Mouse (Mus musculus): Measurements from ENCODE around the gene Kcnk18. TPM values are rescaled to one million over a fixed set of nuclear protein-coding genes. Genes with fewer than 3 reads are reported as not detected.

Gene Kcnk18
- polyA plus RNA-seq, 1 experiment from 2014 or later = not detected

- Histone ChIP-seq H3K9ac (ENCODE audit: low read length) (no peak overlapping the region), H3K4me2 (ENCODE audit: low read depth, severe bottlenecking) (no peak overlapping the region), H3K4me3 (ENCODE audit: low read depth, low read length) (no peak overlapping the region), H3K4me1 (ENCODE audit: control insufficient read depth, insufficient read depth, low read length) (no peaks in the 10 kb centered on the region), H3K36me3 (ENCODE audit: control insufficient read depth, insufficient read depth, low read length) (no peaks in the 10 kb centered on the region), H3K9me3 (ENCODE audit: control insufficient read depth, low read length) (no peaks in the 10 kb centered on the region), H3K27ac (replicated peaks; ENCODE audit: low read depth, low read length) (no peak overlapping the region; the same call in 1 of the 2 replicates), H3K27me3 (ENCODE audit: control insufficient read depth, insufficient read depth, low read length) (no peaks in the 10 kb centered on the region)
- DNase-seq (ENCODE audit: low spot score) (no peak), ATAC-seq (ENCODE audit: insufficient number of reproducible peaks, low FRiP score, low TSS enrichment, low read depth) (no peak)
These were observed 61.8 kb downstream of the Kcnk18 start for GRCm38 (mm10) chr19:59280841-59281240.

DNA sequence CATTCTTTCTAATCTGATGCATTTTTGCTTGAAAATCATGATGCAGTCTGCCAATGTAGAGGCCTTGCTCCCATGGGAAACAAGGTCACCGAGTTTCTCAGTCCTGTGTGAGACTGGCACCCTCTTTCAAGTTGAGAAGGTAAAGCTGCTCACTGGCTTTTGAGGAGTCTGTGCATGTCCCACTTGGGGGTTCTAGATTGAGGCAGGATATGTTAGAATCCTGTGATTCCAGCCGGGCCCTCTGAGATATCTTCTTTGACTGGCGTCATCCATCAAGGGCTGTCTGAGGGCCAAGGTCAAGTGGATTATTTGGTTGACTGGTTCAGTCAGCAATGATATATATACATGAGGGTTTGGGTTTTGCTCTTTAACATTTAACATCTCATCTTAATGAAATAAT lies 63.0 kb downstream of the Kcnk18 start:
- ATAC-seq (ENCODE audit: insufficient number of reproducible peaks, low FRiP score, low TSS enrichment, low read depth) (no peak), DNase-seq (ENCODE audit: low spot score) (no peak)
- H3K9ac ChIP-seq (ENCODE audit: low read length) = no peak overlapping the region
- H3K4me2 ChIP-seq (ENCODE audit: low read depth, severe bottlenecking) = no peak overlapping the region
- H3K27ac ChIP-seq (replicated peaks; ENCODE audit: low read depth, low read length) = no peak overlapping the region
- H3K36me3 ChIP-seq (ENCODE audit: control insufficient read depth, insufficient read depth, low read length) = no peaks in the 10 kb centered on the region; the same call in 1 of the 2 replicates
- H3K4me1 ChIP-seq (ENCODE audit: control insufficient read depth, insufficient read depth, low read length) = no peaks in the 10 kb centered on the region
- H3K27me3 ChIP-seq (ENCODE audit: control insufficient read depth, insufficient read depth, low read length) = no peaks in the 10 kb centered on the region
- WGBS = 91% methylated on average over 3 of the region's 3 CpGs
- H3K9me3 ChIP-seq (ENCODE audit: control insufficient read depth, low read length) = no peaks in the 10 kb centered on the region
- no peak overlapping the region for H3K4me3 ChIP-seq (ENCODE audit: low read depth, low read length)

Other genes with a start within 250 kb of the Kcnk18 start
- 0.71 and 0.82 TPM in 2 replicates for gene Shtn1, start 143.1 kb upstream of the Kcnk18 start, polyA plus RNA-seq (2014; fragmentation: Nextera tagmentation; extraction: Ambion mirVana)
- gene Vax1, start 49.2 kb upstream of the Kcnk18 start, polyA plus RNA-seq (2014; fragmentation: Nextera tagmentation; extraction: Ambion mirVana) = not detected in 2 replicates
- gene Slc18a2, start 41.7 kb downstream of the Kcnk18 start, polyA plus RNA-seq (2014; fragmentation: Nextera tagmentation; extraction: Ambion mirVana) = 9.3 and 10.2 TPM in 2 replicates
- gene Rps12-ps3, start 103.1 kb downstream of the Kcnk18 start, polyA plus RNA-seq (2014; fragmentation: Nextera tagmentation; extraction: Ambion mirVana) = 12.4 and 27.5 TPM in 2 replicates
- gene Pdzd8, start 126.6 kb downstream of the Kcnk18 start, polyA plus RNA-seq (2014; fragmentation: Nextera tagmentation; extraction: Ambion mirVana) = 16.6 and 17.6 TPM in 2 replicates
- 14.0 and 15.5 TPM in 2 replicates for gene Emx2, start 239.2 kb downstream of the Kcnk18 start, polyA plus RNA-seq (2014; fragmentation: Nextera tagmentation; extraction: Ambion mirVana)

All from limb, embryonic 11.5 days (tissue).